Mouse (Mus musculus) forebrain, embryonic 15.5 days (tissue): ENCODE measurements around the gene Mylpf. TPM values are rescaled to one million over a fixed set of nuclear protein-coding genes. Genes with fewer than 3 reads are reported as not detected.
A peak's percentile ranks its signal among the peaks of the same experiment; 100 is the strongest.

Experiments
- ATAC-seq: fragments of 200-750 bp; cut with Nextera tagmentation; replicated peaks from 2 replicates; pipeline ENCODE4 v1.8.0; 2017; ENCODE audit warnings: mild to moderate bottlenecking, moderate TSS enrichment, moderate library complexity
- H3K27ac ChIP-seq: fragments of 300-500 bp; sonication (generic); replicated peaks from 2 replicates; pipeline ENCODE4 v1.5.1; 2015; ENCODE audit warnings: mild to moderate bottlenecking, inconsistent platforms
- H3K27me3 ChIP-seq: fragments of 300-500 bp; sonication (generic); 2 replicates; pipeline ENCODE4 v1.6.1; 2015; ENCODE audit warnings: inconsistent platforms
- H3K36me3 ChIP-seq: fragments of 300-500 bp; sonication (generic); 2 replicates; pipeline ENCODE4 v1.6.1; 2015; ENCODE audit warnings: mild to moderate bottlenecking, inconsistent platforms
- H3K4me1 ChIP-seq: fragments of 300-500 bp; sonication (generic); 2 replicates; pipeline ENCODE4 v1.6.1; 2015; ENCODE audit warnings: inconsistent platforms
- H3K4me2 ChIP-seq: fragments of 300-500 bp; sonication (generic); replicated peaks from 2 replicates; pipeline ENCODE4 v1.6.1; 2015; ENCODE audit warnings: mild to moderate bottlenecking, inconsistent platforms
- H3K4me3 ChIP-seq: fragments of 300-500 bp; sonication (generic); 2 replicates; pipeline ENCODE4 v1.5.1; 2015; ENCODE audit warnings: mild to moderate bottlenecking, inconsistent platforms
- H3K9ac ChIP-seq: fragments of 300-500 bp; sonication (generic); replicated peaks from 2 replicates; pipeline ENCODE4 v1.6.1; 2015; ENCODE audit warnings: mild to moderate bottlenecking, inconsistent platforms
- H3K9me3 ChIP-seq: fragments of 300-500 bp; sonication (generic); 2 replicates; pipeline ENCODE4 v1.6.1; 2016; ENCODE audit warnings: inconsistent platforms
- WGBS: fragments of 180-500 bp; shearing (Covaris S2); methylation state at CpG from one replicate; pipeline ENCODE4 v1.1.7; 2015; ENCODE audit warnings: mixed read lengths; 5-methylcytosine and 5-hydroxymethylcytosine counted together
- polyA plus RNA-seq: library from polyadenylated mRNA; unstranded; fragments of >200 nt; fragmentation: Nextera tagmentation; extraction: Ambion mirVana; gene quantifications from 2 replicates; pipeline ENCODE4 v1.2.1, GENCODE M21; 2015

The Mylpf gene
- polyA plus RNA-seq, 1 experiment from 2014 or later: 6.3 TPM

- H3K4me1 ChIP-seq: peaks cover 35% of the 10 kb centered on the region
- H3K9ac ChIP-seq: no peak overlapping the region
- no peak for ATAC-seq
- no peaks in the 10 kb centered on the region for H3K27me3 ChIP-seq
- peaks cover 6% of the 10 kb centered on the region; the same call in 1 of the 2 replicates for H3K36me3 ChIP-seq
- peak overlapping the region; percentile 91 for H3K27ac ChIP-seq
- peak overlapping the region; percentile 87 for H3K4me2 ChIP-seq
- H3K9me3 ChIP-seq: no peaks in the 10 kb centered on the region
- no peak overlapping the region for H3K4me3 ChIP-seq
- WGBS: 75% methylated on average over 5 of the region's 5 CpGs
Measured at GRCm38 (mm10) chr7:127209851-127210250, 1.2 kb downstream of the Mylpf start.

DNA sequence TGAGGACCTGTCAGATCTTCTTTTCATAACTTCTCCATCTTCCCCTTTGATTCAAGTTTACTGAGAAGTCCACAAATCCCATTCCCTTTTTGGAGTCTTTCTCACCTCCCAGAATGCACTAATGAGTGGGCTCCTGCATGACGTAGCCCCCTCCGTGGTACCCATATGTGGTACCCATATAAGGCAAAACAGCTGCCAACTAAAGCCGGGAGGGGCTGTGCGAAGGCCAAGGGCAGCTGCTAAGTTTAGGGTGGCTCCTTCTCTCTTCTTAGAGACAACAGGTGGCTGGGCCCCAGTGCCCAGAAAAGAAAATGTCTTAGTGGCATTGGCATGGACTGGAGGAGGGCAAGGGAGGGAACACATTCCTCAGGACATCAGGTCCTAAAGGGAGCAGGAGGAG is 1.6 kb downstream of the Mylpf start:
- Histone ChIP-seq H3K4me3 (no peak overlapping the region), H3K36me3 (peaks cover 2% of the 10 kb centered on the region; the same call in 1 of the 2 replicates), H3K9ac (no peak overlapping the region), H3K9me3 (no peaks in the 10 kb centered on the region), H3K4me2 (no peak overlapping the region), H3K27me3 (no peaks in the 10 kb centered on the region), H3K4me1 (peaks cover 34% of the 10 kb centered on the region), H3K27ac (no peak overlapping the region)
- WGBS: 95% methylated on average over 4 of the region's 4 CpGs
- no peak for ATAC-seq

GRCm38 (mm10) chr7:127211014-127211745 is 2.5 kb downstream of the Mylpf start:
- 75% methylated on average over 5 of the region's 5 CpGs for WGBS
- H3K36me3 ChIP-seq: no peaks in the 10 kb centered on the region
- H3K27ac ChIP-seq: no peak overlapping the region
- ATAC-seq: no peak
- H3K27me3 ChIP-seq: no peaks in the 10 kb centered on the region
- no peak overlapping the region for H3K9ac ChIP-seq
- peaks cover 26% of the 10 kb centered on the region for H3K4me1 ChIP-seq
- no peak overlapping the region for H3K4me3 ChIP-seq
- H3K4me2 ChIP-seq: no peak overlapping the region
- H3K9me3 ChIP-seq: no peaks in the 10 kb centered on the region

DNA sequence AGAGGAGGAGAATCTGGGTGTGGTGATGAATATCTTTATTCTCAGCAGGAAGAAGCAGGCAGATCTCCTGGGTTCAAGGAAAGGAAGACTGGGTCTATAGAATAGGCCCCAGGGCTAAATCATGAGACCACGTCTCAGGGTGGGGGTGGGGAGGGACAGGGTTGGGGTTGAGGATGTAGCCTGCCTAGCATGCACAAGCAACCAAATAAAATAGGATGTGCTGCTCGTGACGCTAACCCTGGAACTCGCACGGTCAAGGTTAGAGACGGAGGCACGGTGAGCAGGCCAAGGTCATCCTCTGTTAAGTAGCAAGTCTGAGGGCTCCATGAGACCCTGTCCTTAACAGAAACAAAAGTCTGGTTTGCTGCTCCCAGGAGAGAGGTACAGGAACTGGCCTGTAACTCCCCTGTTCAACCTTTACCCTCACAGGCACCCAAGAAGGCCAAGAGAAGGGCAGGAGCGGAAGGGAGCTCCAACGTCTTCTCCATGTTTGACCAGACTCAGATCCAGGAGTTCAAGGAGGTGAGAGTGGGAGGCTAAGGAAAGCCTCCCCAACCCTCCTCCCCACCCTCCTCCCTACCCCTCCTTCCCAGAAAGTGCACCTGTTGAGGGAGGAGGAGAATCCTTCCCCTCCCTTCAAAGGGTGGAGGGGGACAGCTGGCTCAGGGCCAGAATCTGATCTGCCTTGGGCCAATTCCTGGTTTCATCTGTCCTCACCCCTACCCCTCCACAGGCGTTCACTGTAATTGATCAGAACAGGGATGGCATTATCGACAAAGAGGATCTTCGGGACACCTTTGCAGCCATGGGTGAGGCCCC is 4.0 kb downstream of the Mylpf start:
- H3K4me3 ChIP-seq: no peak overlapping the region
- H3K27me3 ChIP-seq: no peaks in the 10 kb centered on the region
- no peak overlapping the region for H3K4me2 ChIP-seq
- H3K27ac ChIP-seq: no peak overlapping the region
- no peaks in the 10 kb centered on the region for H3K9me3 ChIP-seq
- H3K4me1 ChIP-seq: peaks cover 12% of the 10 kb centered on the region
- no peak overlapping the region for H3K9ac ChIP-seq
- no peaks in the 10 kb centered on the region for H3K36me3 ChIP-seq
- no peak for ATAC-seq
- 93% methylated on average over 12 of the region's 12 CpGs for WGBS

DNA sequence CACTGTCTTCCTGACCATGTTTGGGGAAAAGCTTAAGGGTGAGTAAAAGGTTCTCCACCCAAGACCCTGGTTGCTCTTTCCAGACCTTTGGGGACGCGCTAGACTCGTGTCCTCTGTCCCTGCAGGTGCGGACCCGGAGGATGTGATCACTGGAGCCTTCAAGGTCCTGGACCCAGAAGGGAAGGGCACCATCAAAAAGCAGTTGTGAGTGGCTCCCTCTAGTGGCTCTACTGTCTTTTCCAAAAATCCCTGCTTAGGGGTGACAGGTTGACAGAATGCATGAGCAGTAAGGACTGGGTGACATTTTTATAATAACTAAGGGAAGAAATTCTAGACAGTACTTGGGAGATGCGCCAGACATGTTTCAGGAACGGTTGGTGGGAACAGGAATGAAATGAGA is 4.8 kb downstream of the Mylpf start:
- ATAC-seq: no peak
- Histone ChIP-seq H3K4me1 (peaks cover 11% of the 10 kb centered on the region), H3K9ac (no peak overlapping the region), H3K27me3 (no peaks in the 10 kb centered on the region), H3K27ac (no peak overlapping the region), H3K4me3 (no peak overlapping the region), H3K36me3 (no peaks in the 10 kb centered on the region), H3K4me2 (no peak overlapping the region), H3K9me3 (no peaks in the 10 kb centered on the region)
- 34% methylated on average over 7 of the region's 7 CpGs for WGBS

GRCm38 (mm10) chr7:127213930-127214329 is 5.2 kb downstream of the Mylpf start:
- 58% methylated on average over 12 of the region's 12 CpGs for WGBS
- Histone ChIP-seq H3K27me3 (no peaks in the 10 kb centered on the region), H3K9me3 (no peaks in the 10 kb centered on the region), H3K9ac (no peak overlapping the region), H3K27ac (no peak overlapping the region), H3K36me3 (no peaks in the 10 kb centered on the region), H3K4me2 (no peak overlapping the region), H3K4me3 (no peak overlapping the region), H3K4me1 (peaks cover 11% of the 10 kb centered on the region)
- ATAC-seq: no peak

- no peak for ATAC-seq
- H3K4me3 ChIP-seq: no peak overlapping the region
- H3K4me1 ChIP-seq: peaks cover 7% of the 10 kb centered on the region
- 39% methylated on average over 21 of the region's 21 CpGs for WGBS
- H3K9me3 ChIP-seq: no peaks in the 10 kb centered on the region
- H3K27ac ChIP-seq: no peak overlapping the region
- no peak overlapping the region for H3K9ac ChIP-seq
- no peaks in the 10 kb centered on the region for H3K27me3 ChIP-seq
- no peak overlapping the region for H3K4me2 ChIP-seq
- H3K36me3 ChIP-seq: no peaks in the 10 kb centered on the region
Measured at GRCm38 (mm10) chr7:127214521-127214920, 5.8 kb downstream of the Mylpf start.

- Histone ChIP-seq H3K9me3 (no peaks in the 10 kb centered on the region), H3K4me3 (peak overlapping the region; percentile 23), H3K4me1 (peaks cover 3% of the 10 kb centered on the region; the same call in 1 of the 2 replicates), H3K9ac (no peak overlapping the region), H3K36me3 (no peaks in the 10 kb centered on the region), H3K27me3 (no peaks in the 10 kb centered on the region), H3K27ac (no peak overlapping the region), H3K4me2 (peak overlapping the region; percentile 37)
- WGBS: 27% methylated on average over 33 of the region's 33 CpGs
- 0 out of 2 replicates have a peak, but pooled peaks have one; percentile 29 for ATAC-seq
Measured at GRCm38 (mm10) chr7:127214981-127215871, 6.5 kb downstream of the Mylpf start.

- 82% methylated on average over 5 of the region's 5 CpGs for WGBS
- Histone ChIP-seq H3K4me1 (peaks cover 3% of the 10 kb centered on the region; the same call in 1 of the 2 replicates), H3K4me2 (no peak overlapping the region), H3K9ac (no peak overlapping the region), H3K9me3 (no peaks in the 10 kb centered on the region), H3K27me3 (no peaks in the 10 kb centered on the region), H3K36me3 (no peaks in the 10 kb centered on the region), H3K27ac (no peak overlapping the region), H3K4me3 (no peak overlapping the region)
- no peak for ATAC-seq
Measured at GRCm38 (mm10) chr7:127216307-127216706, 7.6 kb downstream of the Mylpf start.

DNA sequence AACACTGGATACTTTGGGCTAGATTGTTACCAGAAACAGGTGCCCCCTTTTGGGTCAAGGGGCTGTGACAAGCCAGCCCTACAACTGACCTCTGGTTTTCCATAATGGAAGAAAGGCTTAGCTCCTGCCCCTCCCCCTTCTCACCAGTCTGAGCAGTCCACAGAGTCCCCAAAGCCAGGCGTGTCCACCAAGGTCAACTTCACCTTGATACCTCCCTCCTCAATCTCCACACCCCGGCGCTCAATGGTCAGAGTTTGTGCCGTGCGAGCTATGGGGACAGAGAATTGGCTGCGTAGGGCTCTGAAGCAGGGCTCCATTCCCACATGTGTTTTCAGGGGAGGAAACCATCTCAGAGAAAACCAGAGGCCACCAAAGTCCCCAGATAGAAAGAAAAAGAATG is 8.8 kb downstream of the Mylpf start:
- Histone ChIP-seq H3K36me3 (no peaks in the 10 kb centered on the region), H3K9me3 (no peaks in the 10 kb centered on the region), H3K27me3 (no peaks in the 10 kb centered on the region), H3K9ac (no peak overlapping the region), H3K4me2 (no peak overlapping the region), H3K4me1 (peaks cover 3% of the 10 kb centered on the region; the same call in 1 of the 2 replicates), H3K27ac (no peak overlapping the region), H3K4me3 (no peak overlapping the region)
- 88% methylated on average over 6 of the region's 6 CpGs for WGBS
- ATAC-seq: no peak

GRCm38 (mm10) chr7:127217901-127218642 is 9.4 kb downstream of the Mylpf start:
- Histone ChIP-seq H3K9me3 (no peaks in the 10 kb centered on the region), H3K36me3 (no peaks in the 10 kb centered on the region), H3K4me3 (no peak overlapping the region), H3K4me1 (peaks cover 3% of the 10 kb centered on the region; the same call in 1 of the 2 replicates), H3K27ac (no peak overlapping the region), H3K9ac (no peak overlapping the region), H3K27me3 (no peaks in the 10 kb centered on the region), H3K4me2 (no peak overlapping the region)
- ATAC-seq: no peak
- 85% methylated on average over 10 of the region's 10 CpGs for WGBS
